Mouse (Mus musculus) liver, adult (tissue): Measurements from ENCODE around the gene Pdilt.

Experiments
- GATA4 ChIP-seq: IDR thresholded peaks from 2 replicates; pipeline ENCODE4 v1.6.1; 2014; ENCODE audit warnings: mild to moderate bottlenecking, low read length; ENCODE audit not compliant: insufficient replicate concordance

Pdilt gene

DNA sequence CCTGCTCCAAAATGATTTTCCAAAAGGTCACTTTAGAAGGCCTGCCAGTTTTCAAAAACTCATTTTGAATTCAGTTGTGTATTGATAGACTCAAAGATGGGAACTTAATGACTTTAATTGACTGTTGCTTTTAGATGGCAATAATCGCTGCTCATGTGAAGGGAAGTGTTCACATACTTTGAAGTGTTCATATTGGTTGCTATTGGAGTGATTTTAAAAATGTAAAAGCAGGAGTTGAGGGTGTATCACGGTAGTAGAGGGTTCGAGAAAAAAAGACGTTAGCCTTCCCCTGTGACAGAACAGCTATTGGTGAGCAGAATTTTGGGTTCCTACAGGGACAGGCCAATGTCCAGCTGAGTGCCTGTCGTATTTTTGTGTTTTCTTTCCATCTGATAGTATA is 4.1 kb downstream of the Pdilt start, which contains the start of gene Acsm5:
Gene Acsm5, plus strand, starts transcription at position 301 of the 400 bp plus-strand sequence.
- TF ChIP-seq GATA4: no peak

DNA sequence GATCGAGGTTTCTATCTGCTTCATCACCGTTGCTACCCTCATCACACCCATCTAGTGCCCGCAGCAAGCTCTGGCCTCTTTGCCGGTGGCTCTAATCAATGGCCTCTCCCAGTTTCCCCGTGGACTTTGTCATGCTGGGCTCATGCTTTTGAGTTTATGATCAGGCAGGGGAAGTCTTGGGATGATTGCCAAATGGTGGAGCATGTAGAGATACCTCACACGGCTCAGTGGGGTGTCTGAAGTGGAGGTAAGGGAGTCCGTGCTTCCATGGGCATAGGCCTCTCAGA is 7.1 kb downstream of the Pdilt start:
- no peak for TF ChIP-seq GATA4

DNA sequence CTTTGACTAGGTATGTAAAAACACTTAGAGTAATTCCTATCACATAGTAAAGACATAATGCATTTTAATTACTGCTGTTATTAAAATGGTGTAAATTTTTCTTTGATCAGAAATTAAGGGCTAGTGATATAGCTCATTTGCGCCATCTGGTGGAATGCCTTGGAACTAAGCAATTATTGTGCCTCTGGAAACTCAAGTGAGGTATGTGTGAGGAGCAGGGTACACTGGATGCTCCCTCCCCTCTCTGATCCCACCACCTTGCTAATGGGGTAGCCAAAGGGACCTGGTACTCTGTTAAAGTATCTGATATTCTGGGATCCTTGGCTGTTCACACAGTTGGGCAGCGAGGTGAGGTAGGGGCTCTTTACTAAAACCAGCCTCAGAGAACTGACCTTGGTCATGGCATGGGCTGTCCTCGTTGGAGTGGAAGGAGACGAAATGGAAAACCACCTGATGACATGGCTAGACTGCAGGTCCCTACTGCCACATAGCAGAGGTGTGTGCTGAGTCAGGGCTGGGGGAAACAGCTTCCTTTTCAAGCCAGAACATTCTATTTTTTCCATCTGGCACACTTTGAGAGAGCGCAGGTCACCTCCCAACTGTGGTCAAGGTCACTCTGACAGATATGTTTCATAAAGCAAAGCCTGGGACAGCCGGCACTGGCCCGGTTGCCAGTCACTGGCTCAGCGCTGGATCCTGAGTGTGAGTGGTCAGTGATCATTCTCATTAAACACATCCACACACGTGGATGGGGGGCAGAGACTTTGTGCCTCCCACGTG is 7.6 kb downstream of the Pdilt start:
- TF ChIP-seq GATA4: no peak

GRCm38 (mm10) chr7:119513056-119513455 is 10.2 kb downstream of the Pdilt start:
- TF ChIP-seq GATA4: no peak

- TF ChIP-seq GATA4: no peak
Measured at GRCm38 (mm10) chr7:119511143-119511542, 12.1 kb downstream of the Pdilt start.

GRCm38 (mm10) chr7:119490041-119490780 is 33.1 kb downstream of the Pdilt start:
- TF ChIP-seq GATA4: no peak

- TF ChIP-seq GATA4: no peak
Measured at GRCm38 (mm10) chr7:119486683-119487082, 36.6 kb downstream of the Pdilt start.

DNA sequence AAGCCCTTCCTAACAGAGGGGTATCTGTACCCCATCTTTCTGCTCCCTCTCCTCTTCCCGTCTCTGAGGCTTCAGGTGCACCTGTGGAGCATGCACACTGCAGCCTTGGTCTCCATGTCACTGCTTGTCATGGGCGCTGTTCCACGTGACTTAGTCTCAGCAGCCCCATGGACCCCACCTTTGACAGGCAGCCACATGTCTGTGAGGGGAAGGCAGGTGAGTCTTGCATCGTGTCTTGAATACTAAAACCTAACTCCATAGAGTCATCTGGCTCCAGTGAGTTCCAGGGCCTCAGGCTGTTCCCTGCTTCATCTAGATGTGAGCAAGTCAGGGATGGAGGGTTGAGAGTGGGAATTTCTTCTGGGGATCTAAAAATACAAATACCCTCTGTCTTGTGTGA is 39.1 kb downstream of the Pdilt start:
- no peak for TF ChIP-seq GATA4

GRCm38 (mm10) chr7:119479256-119479655 is 44.0 kb downstream of the Pdilt start, which contains the start of gene Umod:
Gene Umod (minus strand): TSS chr7:119479282.
- no peak for TF ChIP-seq GATA4

DNA sequence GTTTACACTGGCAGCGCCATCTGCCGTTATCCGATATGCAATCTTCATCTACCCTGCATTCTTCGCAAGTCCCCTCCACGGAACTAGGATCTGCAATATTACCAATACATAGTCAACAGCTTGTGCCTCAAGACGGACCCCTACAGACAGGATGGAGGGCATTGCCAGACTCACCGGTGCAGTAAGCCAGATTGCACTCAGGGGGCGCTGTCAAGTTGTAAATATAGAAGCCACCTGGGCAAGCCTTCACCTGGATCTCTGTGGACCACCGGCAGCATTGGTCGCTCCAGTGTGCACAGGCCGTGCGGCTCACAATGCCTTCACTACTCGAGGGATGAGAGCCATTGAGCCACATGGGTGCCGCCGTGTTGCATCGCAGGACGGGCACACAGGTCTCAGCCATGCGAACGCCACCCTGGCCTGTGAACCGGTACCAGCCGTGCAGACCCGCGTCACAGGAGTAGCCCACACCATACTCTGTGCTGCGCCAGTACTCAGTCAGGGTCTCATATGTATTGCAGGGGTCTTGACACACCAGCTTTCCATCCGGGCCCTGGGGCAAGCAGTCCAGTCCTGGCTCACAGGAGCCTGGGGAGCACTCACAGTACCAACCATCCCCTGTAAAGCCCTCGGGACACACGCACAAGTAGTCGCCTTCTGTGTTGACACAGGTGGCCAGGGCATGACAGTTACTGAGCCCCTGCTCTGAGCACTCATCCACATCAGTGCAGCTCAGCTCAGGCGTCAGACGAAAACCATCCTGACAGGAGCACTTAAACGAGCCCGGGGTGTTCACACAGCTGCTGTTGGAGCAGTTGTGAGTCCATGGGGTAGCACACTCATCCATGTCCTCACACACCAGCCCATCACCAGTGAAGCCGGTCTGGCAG is 46.5 kb downstream of the Pdilt start:
- TF ChIP-seq GATA4: no peak

DNA sequence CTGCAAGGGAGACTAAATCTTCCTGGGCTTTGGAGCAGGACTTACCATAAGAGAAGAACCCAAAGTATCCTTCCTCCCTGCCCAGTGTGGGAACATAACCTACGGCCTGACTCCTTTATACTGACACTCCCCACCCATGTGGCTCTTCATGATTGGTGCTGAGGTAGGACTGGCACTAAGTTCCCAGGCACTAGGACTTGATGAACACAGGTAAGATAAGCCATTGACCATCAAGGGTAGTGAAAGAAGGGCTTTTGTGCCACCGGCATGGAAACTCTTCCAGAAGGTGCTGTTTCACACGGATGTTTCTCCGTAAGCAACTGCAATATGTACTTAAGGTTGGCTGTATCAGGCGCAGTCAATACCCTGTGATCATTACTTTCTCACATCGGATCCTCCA is 64.1 kb downstream of the Pdilt start, which contains the start of gene Gp2:
Gene Gp2, minus strand, starts transcription at position 101 of the 400 bp plus-strand sequence.
- no peak for TF ChIP-seq GATA4

- TF ChIP-seq GATA4: no peak
Measured at GRCm38 (mm10) chr7:119454192-119454591, 69.1 kb downstream of the Pdilt start.

- no peak for TF ChIP-seq GATA4
Measured at GRCm38 (mm10) chr7:119443849-119444248, 79.4 kb downstream of the Pdilt start.

DNA sequence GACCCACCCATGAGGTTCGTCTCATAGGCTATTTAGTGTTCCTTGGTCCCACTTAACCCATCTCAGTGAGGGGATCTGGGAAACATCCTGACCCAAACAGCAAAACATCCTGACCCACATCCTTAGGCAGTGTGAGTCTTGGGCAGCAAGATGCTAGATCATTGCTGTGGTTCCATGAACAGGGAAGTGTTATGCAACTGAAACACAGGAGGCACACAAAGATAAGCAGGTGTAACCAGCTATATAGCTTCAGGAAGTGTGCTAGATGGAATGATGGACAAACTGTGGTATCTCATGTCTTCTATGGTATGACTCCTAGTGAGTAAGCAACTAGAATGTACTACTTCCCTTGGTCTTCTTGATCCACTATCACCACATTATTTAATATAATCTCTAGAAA is 81.4 kb downstream of the Pdilt start:
- no peak for TF ChIP-seq GATA4
